Mouse (Mus musculus): ENCODE measurements at regions not wholly inside any gene's neighbourhood (a gene's known extent, or its start where the extent isn't known, plus 50 kb on each side); places are given as distances from the start of the nearest gene placed in this dataset.

GRCm38 (mm10) chr2:172727576-172727975, 178.2 kb downstream of the Tfap2c start:
- 19% methylated on average over 10 of the region's 10 CpGs for WGBS
- DNase-seq (ENCODE audit: low spot score) = no peak
- Histone ChIP-seq H3K4me2 (ENCODE audit: low read depth) (peak overlapping the region; percentile 47), H3K4me1 (ENCODE audit: control insufficient read depth, insufficient read depth, low read length) (peaks cover 11% of the 10 kb centered on the region), H3K9me3 (ENCODE audit: control insufficient read depth, low read length) (no peaks in the 10 kb centered on the region), H3K36me3 (ENCODE audit: control insufficient read depth, insufficient read depth, low read length) (no peaks in the 10 kb centered on the region), H3K27ac (ENCODE audit: low read depth, low read length) (no peak overlapping the region), H3K4me3 (ENCODE audit: low read depth, low read length) (no peak overlapping the region), H3K9ac (ENCODE audit: low read length) (no peak overlapping the region), H3K27me3 (ENCODE audit: control insufficient read depth, insufficient read depth, low read length) (peaks cover 76% of the 10 kb centered on the region)
- ATAC-seq (ENCODE audit: insufficient read depth, low FRiP score, low TSS enrichment) = no peak

- Histone ChIP-seq H3K4me3 (ENCODE audit: low read depth, low read length) (peak overlapping the region; percentile 14), H3K4me2 (ENCODE audit: low read depth) (peak overlapping the region; percentile 47), H3K4me1 (ENCODE audit: control insufficient read depth, insufficient read depth, low read length) (peaks cover 11% of the 10 kb centered on the region), H3K36me3 (ENCODE audit: control insufficient read depth, insufficient read depth, low read length) (no peaks in the 10 kb centered on the region), H3K9ac (ENCODE audit: low read length) (no peak overlapping the region), H3K27ac (ENCODE audit: low read depth, low read length) (no peak overlapping the region), H3K9me3 (ENCODE audit: control insufficient read depth, low read length) (no peaks in the 10 kb centered on the region), H3K27me3 (ENCODE audit: control insufficient read depth, insufficient read depth, low read length) (peaks cover 79% of the 10 kb centered on the region)
- DNase-seq (ENCODE audit: low spot score) (peak; percentile 90), ATAC-seq (ENCODE audit: insufficient read depth, low FRiP score, low TSS enrichment) (peak; percentile 93)
- WGBS = under 1% methylated on average over 51 of the region's 53 CpGs
Observed at GRCm38 (mm10) chr2:172728240-172728821, 178.9 kb downstream of the Tfap2c start.

GRCm38 (mm10) chr2:172729151-172729550, 179.8 kb downstream of the Tfap2c start:
- no peak overlapping the region for H3K27ac ChIP-seq (ENCODE audit: low read depth, low read length)
- no peaks in the 10 kb centered on the region for H3K36me3 ChIP-seq (ENCODE audit: control insufficient read depth, insufficient read depth, low read length)
- H3K27me3 ChIP-seq (ENCODE audit: control insufficient read depth, insufficient read depth, low read length) = peaks cover 81% of the 10 kb centered on the region
- peaks cover 11% of the 10 kb centered on the region for H3K4me1 ChIP-seq (ENCODE audit: control insufficient read depth, insufficient read depth, low read length)
- no peak overlapping the region for H3K4me3 ChIP-seq (ENCODE audit: low read depth, low read length)
- 31% methylated on average over 4 of the region's 4 CpGs for WGBS
- no peaks in the 10 kb centered on the region for H3K9me3 ChIP-seq (ENCODE audit: control insufficient read depth, low read length)
- no peak for DNase-seq (ENCODE audit: low spot score)
- H3K9ac ChIP-seq (ENCODE audit: low read length) = no peak overlapping the region
- no peak overlapping the region for H3K4me2 ChIP-seq (ENCODE audit: low read depth)
- ATAC-seq (ENCODE audit: insufficient read depth, low FRiP score, low TSS enrichment) = no peak

GRCm38 (mm10) chr2:172729741-172730140, 180.3 kb downstream of the Tfap2c start:
- DNase-seq (ENCODE audit: low spot score) (no peak), ATAC-seq (ENCODE audit: insufficient read depth, low FRiP score, low TSS enrichment) (no peak)
- H3K4me2 ChIP-seq (ENCODE audit: low read depth) = no peak overlapping the region
- no peaks in the 10 kb centered on the region for H3K36me3 ChIP-seq (ENCODE audit: control insufficient read depth, insufficient read depth, low read length)
- H3K9me3 ChIP-seq (ENCODE audit: control insufficient read depth, low read length) = no peaks in the 10 kb centered on the region
- no peak overlapping the region for H3K4me3 ChIP-seq (ENCODE audit: low read depth, low read length)
- H3K27ac ChIP-seq (ENCODE audit: low read depth, low read length) = no peak overlapping the region
- 67% methylated on average over 9 of the region's 9 CpGs for WGBS
- no peak overlapping the region for H3K9ac ChIP-seq (ENCODE audit: low read length)
- peaks cover 11% of the 10 kb centered on the region for H3K4me1 ChIP-seq (ENCODE audit: control insufficient read depth, insufficient read depth, low read length)
- peaks cover 85% of the 10 kb centered on the region for H3K27me3 ChIP-seq (ENCODE audit: control insufficient read depth, insufficient read depth, low read length)

GRCm38 (mm10) chr2:172731408-172731807, 182.0 kb downstream of the Tfap2c start:
- ATAC-seq (ENCODE audit: insufficient read depth, low FRiP score, low TSS enrichment) = no peak
- Histone ChIP-seq H3K9me3 (ENCODE audit: control insufficient read depth, low read length) (no peaks in the 10 kb centered on the region), H3K9ac (ENCODE audit: low read length) (no peak overlapping the region), H3K27me3 (ENCODE audit: control insufficient read depth, insufficient read depth, low read length) (peaks cover 89% of the 10 kb centered on the region), H3K4me3 (ENCODE audit: low read depth, low read length) (no peak overlapping the region), H3K36me3 (ENCODE audit: control insufficient read depth, insufficient read depth, low read length) (no peaks in the 10 kb centered on the region), H3K4me2 (ENCODE audit: low read depth) (peak overlapping the region; percentile 27), H3K4me1 (ENCODE audit: control insufficient read depth, insufficient read depth, low read length) (peaks cover 11% of the 10 kb centered on the region), H3K27ac (ENCODE audit: low read depth, low read length) (no peak overlapping the region)
- DNase-seq (ENCODE audit: low spot score) = peak; percentile 62
- 1% methylated on average over 18 of the region's 18 CpGs for WGBS

GRCm38 (mm10) chr2:172732453-172733210, 183.2 kb downstream of the Tfap2c start:
- 4% methylated on average over 19 of the region's 19 CpGs for WGBS
- H3K4me1 ChIP-seq (ENCODE audit: control insufficient read depth, insufficient read depth, low read length) = 0 out of 2 replicates have a peak, but pooled peaks cover under 1% of the 10 kb centered on the region
- DNase-seq (ENCODE audit: low spot score) (no peak), ATAC-seq (ENCODE audit: insufficient read depth, low FRiP score, low TSS enrichment) (no peak)
- H3K9ac ChIP-seq (ENCODE audit: low read length) = no peak overlapping the region
- no peak overlapping the region for H3K4me3 ChIP-seq (ENCODE audit: low read depth, low read length)
- H3K27me3 ChIP-seq (ENCODE audit: control insufficient read depth, insufficient read depth, low read length) = peaks cover 88% of the 10 kb centered on the region
- H3K4me2 ChIP-seq (ENCODE audit: low read depth) = no peak overlapping the region
- no peaks in the 10 kb centered on the region for H3K9me3 ChIP-seq (ENCODE audit: control insufficient read depth, low read length)
- no peaks in the 10 kb centered on the region for H3K36me3 ChIP-seq (ENCODE audit: control insufficient read depth, insufficient read depth, low read length)
- no peak overlapping the region for H3K27ac ChIP-seq (ENCODE audit: low read depth, low read length)

GRCm38 (mm10) chr2:172733403-172733995, 184.1 kb downstream of the Tfap2c start:
- no peak overlapping the region for H3K27ac ChIP-seq (ENCODE audit: low read depth, low read length)
- no peaks in the 10 kb centered on the region for H3K9me3 ChIP-seq (ENCODE audit: control insufficient read depth, low read length)
- H3K4me1 ChIP-seq (ENCODE audit: control insufficient read depth, insufficient read depth, low read length) = no peaks in the 10 kb centered on the region
- WGBS = 5% methylated on average over 9 of the region's 9 CpGs
- no peak overlapping the region for H3K4me3 ChIP-seq (ENCODE audit: low read depth, low read length)
- no peak overlapping the region for H3K9ac ChIP-seq (ENCODE audit: low read length)
- no peak overlapping the region for H3K4me2 ChIP-seq (ENCODE audit: low read depth)
- ATAC-seq (ENCODE audit: insufficient read depth, low FRiP score, low TSS enrichment) (no peak), DNase-seq (ENCODE audit: low spot score) (no peak)
- H3K27me3 ChIP-seq (ENCODE audit: control insufficient read depth, insufficient read depth, low read length) = peaks cover 91% of the 10 kb centered on the region
- no peaks in the 10 kb centered on the region for H3K36me3 ChIP-seq (ENCODE audit: control insufficient read depth, insufficient read depth, low read length)

- Histone ChIP-seq H3K4me1 (ENCODE audit: control insufficient read depth, insufficient read depth, low read length) (no peaks in the 10 kb centered on the region), H3K4me2 (ENCODE audit: low read depth) (no peak overlapping the region), H3K27ac (ENCODE audit: low read depth, low read length) (no peak overlapping the region), H3K9ac (ENCODE audit: low read length) (no peak overlapping the region), H3K36me3 (ENCODE audit: control insufficient read depth, insufficient read depth, low read length) (no peaks in the 10 kb centered on the region), H3K9me3 (ENCODE audit: control insufficient read depth, low read length) (no peaks in the 10 kb centered on the region), H3K27me3 (ENCODE audit: control insufficient read depth, insufficient read depth, low read length) (peaks cover 91% of the 10 kb centered on the region), H3K4me3 (ENCODE audit: low read depth, low read length) (no peak overlapping the region)
- ATAC-seq (ENCODE audit: insufficient read depth, low FRiP score, low TSS enrichment) (no peak), DNase-seq (ENCODE audit: low spot score) (no peak)
- 12% methylated on average over 6 of the region's 6 CpGs for WGBS
Observed at GRCm38 (mm10) chr2:172735621-172736020, 186.2 kb downstream of the Tfap2c start.
